Mouse (Mus musculus) heart, adult 18-20 months (tissue): ENCODE measurements around the gene Magea2. TPM values are rescaled to one million over a fixed set of nuclear protein-coding genes. Genes with fewer than 3 reads are reported as not detected.
A peak's percentile ranks its signal among the peaks of the same experiment; 100 is the strongest.
"Not testable (repeated sequence)": the region's sequence is repeated elsewhere in the genome, so short reads cannot be mapped to it uniquely, and the experiment has no call there.

Experiments
- DNase-seq, 2 experiments: peaks; one replicate each; pipeline ENCODE4 v3.0.0; 2021 to 2022; ENCODE audit warnings: mixed read lengths in 1 of 2
- long read RNA-seq, 2 experiments: library from polyadenylated mRNA; stranded (forward); transcript quantifications; one replicate each; pipeline ENCODE4 v2.0.0; 2021
- total RNA-seq, 2 experiments: library from RNA; stranded (reverse); gene quantifications; 2 replicates each; pipeline ENCODE4 v1.2.3; 2021

Magea2 gene
- not detected for total RNA-seq
- long read RNA-seq, experiment 1, result 0 reads
- long read RNA-seq, experiment 2, result 0 reads

- DNase-seq, result not testable (repeated sequence)
Observed at GRCm38 (mm10) chrX:155093566-155093965, at the start of gene Magea2. TSS of gene Magea2 (minus strand) at chrX:155093666.

GRCm38 (mm10) chrX:155128312-155128711 lies 34.8 kb upstream of the Magea2 start, which contains the start of gene Cldn34b2:
TSS of gene Cldn34b2 (minus strand) at chrX:155128412.
- DNase-seq, result not testable (repeated sequence)

GRCm38 (mm10) chrX:155098024-155098423 lies 4.6 kb upstream of the Magea2 start:
- DNase-seq, result peak; percentile 3 to 7

GRCm38 (mm10) chrX:155089693-155090092 lies 3.8 kb downstream of the Magea2 start, which contains the start of gene Magea1:
TSS of gene Magea1 (minus strand) at chrX:155089793.
- not testable (repeated sequence) for DNase-seq

- DNase-seq, result not testable (repeated sequence)
Observed at GRCm38 (mm10) chrX:155063045-155063444, 30.4 kb downstream of the Magea2 start, which contains the start of gene Magea5. TSS of gene Magea5 (minus strand) at chrX:155063145.

GRCm38 (mm10) chrX:154995750-154996149 lies 97.7 kb downstream of the Magea2 start, which contains the start of gene Magea8:
TSS of gene Magea8 (minus strand) at chrX:154995850.
- DNase-seq, result not testable (repeated sequence)

Other genes with a start within 250 kb of the Magea2 start
- gene Cldn34b1, start 203.4 kb downstream of the Magea2 start, total RNA-seq, result not detected
- gene Magea6, start 157.7 kb downstream of the Magea2 start, total RNA-seq, result not detected
- gene Magea3, start 144.2 kb downstream of the Magea2 start, total RNA-seq, result not detected
- not detected for gene Magea8, start 97.8 kb downstream of the Magea2 start, total RNA-seq
- gene Magea5, start 30.5 kb downstream of the Magea2 start, total RNA-seq, result not detected
- not detected for gene Magea1, start 3.9 kb downstream of the Magea2 start, total RNA-seq
- gene Cldn34b2, start 34.7 kb upstream of the Magea2 start, total RNA-seq, result not detected
- gene Sat1, start 122.8 kb upstream of the Magea2 start, total RNA-seq, result 10 to 100 TPM; 29.0 to 37.8 TPM
- gene Acot9, start 168.8 kb upstream of the Magea2 start, total RNA-seq, result 10 to 100 TPM; 23.1 to 28.1 TPM
- gene Prdx4, start 247.1 kb upstream of the Magea2 start, total RNA-seq, result 10 to 100 TPM; 26.4 to 26.6 TPM